Mouse (Mus musculus) spleen, adult 2 months (tissue): ENCODE data around the gene Dpep3.

Experiments used
- CTCF ChIP-seq: fragments of 200-500 bp; IDR thresholded peaks from 2 replicates; pipeline ENCODE4 v1.5.1; 2011; ENCODE audit warnings: mild to moderate bottlenecking, inconsistent platforms; ENCODE audit not compliant: insufficient read depth, insufficient read length, insufficient replicate concordance; ENCODE audit errors: extremely low read depth
- POLR2A ChIP-seq: fragments of 200-500 bp; IDR thresholded peaks from 2 replicates; pipeline ENCODE4 v1.6.1; 2011; ENCODE audit warnings: low read depth, low read length, inconsistent platforms

- TF ChIP-seq CTCF = no peak
- TF ChIP-seq POLR2A = no peak
Measured at GRCm38 (mm10) chr8:105931271-105931670, 48.0 kb downstream of the Dpep3 start.
